Mouse (Mus musculus) heart, embryonic 15.5 days (tissue): ENCODE measurements around the gene Rwdd2a. TPM values are rescaled to one million over a fixed set of nuclear protein-coding genes. Genes with fewer than 3 reads are reported as not detected.
A peak's percentile ranks its signal among the peaks of the same experiment; 100 is the strongest.

Experiments
- ATAC-seq: fragments of 200-750 bp; cut with Nextera tagmentation; replicated peaks from 2 replicates; pipeline ENCODE4 v1.8.0; 2017; ENCODE audit warnings: low read depth, moderate TSS enrichment; ENCODE audit not compliant: insufficient number of reproducible peaks, insufficient read depth, low FRiP score
- H3K27ac ChIP-seq: fragments of 300-500 bp; sonication (generic); 2 replicates; pipeline ENCODE4 v1.5.1; 2015; ENCODE audit warnings: mild to moderate bottlenecking, inconsistent platforms
- H3K27me3 ChIP-seq: fragments of 300-500 bp; sonication (generic); 2 replicates; pipeline ENCODE4 v1.6.1; 2015; ENCODE audit warnings: inconsistent platforms
- H3K36me3 ChIP-seq: fragments of 300-500 bp; sonication (generic); 2 replicates; pipeline ENCODE4 v1.6.1; 2015; ENCODE audit warnings: mild to moderate bottlenecking, inconsistent platforms
- H3K4me1 ChIP-seq: fragments of 300-500 bp; sonication (generic); replicated peaks from 2 replicates; pipeline ENCODE4 v1.6.1; 2015; ENCODE audit warnings: inconsistent platforms
- H3K4me2 ChIP-seq: fragments of 300-500 bp; sonication (generic); 2 replicates; pipeline ENCODE4 v1.6.1; 2015; ENCODE audit warnings: inconsistent platforms, mild to moderate bottlenecking, moderate library complexity
- H3K4me3 ChIP-seq: fragments of 300-500 bp; sonication (generic); 2 replicates; pipeline ENCODE4 v1.5.1; 2015; ENCODE audit warnings: mild to moderate bottlenecking, inconsistent platforms
- H3K9ac ChIP-seq: fragments of 300-500 bp; sonication (generic); 2 replicates; pipeline ENCODE4 v1.6.1; 2015; ENCODE audit warnings: mild to moderate bottlenecking, inconsistent platforms
- H3K9me3 ChIP-seq: fragments of 300-500 bp; sonication (generic); replicated peaks from 2 replicates; pipeline ENCODE4 v1.6.1; 2016; ENCODE audit warnings: inconsistent platforms
- WGBS: fragments of 180-500 bp; shearing (Covaris S2); methylation state at CpG from one replicate; pipeline ENCODE4 v1.1.7; 2015; ENCODE audit warnings: mixed read lengths; 5-methylcytosine and 5-hydroxymethylcytosine counted together
- polyA plus RNA-seq: library from polyadenylated mRNA; unstranded; fragments of >200 nt; fragmentation: Nextera tagmentation; extraction: Ambion mirVana; gene quantifications from 2 replicates; pipeline ENCODE4 v1.2.1, GENCODE M21; 2015

The Rwdd2a gene
- 3.6 and 3.7 TPM in 2 replicates for polyA plus RNA-seq

DNA sequence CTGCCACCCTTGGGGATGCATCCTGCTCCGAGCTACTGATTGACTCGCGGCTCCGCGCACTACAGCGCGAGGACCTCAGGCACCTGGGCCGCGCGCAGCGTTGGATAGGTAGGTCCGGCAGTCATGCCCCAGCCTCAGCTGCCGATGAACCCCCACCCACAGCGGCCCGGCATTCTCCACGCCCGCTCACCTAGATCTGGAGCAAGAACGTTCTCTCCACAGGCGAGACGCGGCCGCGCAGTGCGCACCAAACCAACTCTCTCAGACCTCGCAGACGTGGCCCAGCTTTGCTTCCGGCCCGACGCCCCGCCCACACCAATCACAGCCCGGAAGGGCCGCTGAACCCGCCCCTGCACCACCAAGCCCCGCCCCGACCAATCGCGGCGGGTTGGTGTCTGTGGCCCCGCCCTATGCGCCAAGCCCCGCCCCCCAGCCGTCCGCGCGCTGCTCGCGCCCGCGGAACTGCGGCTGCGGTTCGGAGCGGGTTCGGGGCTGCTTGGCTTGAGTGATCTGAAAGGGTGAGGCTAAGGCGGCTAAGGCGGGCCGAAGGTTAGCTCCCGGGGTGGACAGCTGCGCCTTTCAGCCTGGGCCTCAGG lies at the start of gene Rwdd2a, which contains the start of gene Pgm3:
Gene Rwdd2a (plus strand): TSS at position 452 of the 596 bp plus-strand sequence.
Gene Pgm3 (minus strand): TSS at position 303 of the 596 bp plus-strand sequence.
- no peaks in the 10 kb centered on the region for H3K9me3 ChIP-seq
- H3K9ac ChIP-seq, result peak within 1 kb of the TSS; percentile 84
- H3K27me3 ChIP-seq, result no peaks in the 10 kb centered on the region
- peak within 1 kb of the TSS; percentile 100 for H3K4me2 ChIP-seq
- peaks cover 5% of the 10 kb centered on the region; the same call in 1 of the 2 replicates for H3K36me3 ChIP-seq
- WGBS, result under 1% methylated on average over 59 of the region's 59 CpGs
- peak within 1 kb of the TSS; percentile 89 for H3K4me3 ChIP-seq
- H3K4me1 ChIP-seq, result peaks cover 21% of the 10 kb centered on the region
- ATAC-seq, result peak; percentile 97
- peak within 1 kb of the TSS; percentile 86 for H3K27ac ChIP-seq

DNA sequence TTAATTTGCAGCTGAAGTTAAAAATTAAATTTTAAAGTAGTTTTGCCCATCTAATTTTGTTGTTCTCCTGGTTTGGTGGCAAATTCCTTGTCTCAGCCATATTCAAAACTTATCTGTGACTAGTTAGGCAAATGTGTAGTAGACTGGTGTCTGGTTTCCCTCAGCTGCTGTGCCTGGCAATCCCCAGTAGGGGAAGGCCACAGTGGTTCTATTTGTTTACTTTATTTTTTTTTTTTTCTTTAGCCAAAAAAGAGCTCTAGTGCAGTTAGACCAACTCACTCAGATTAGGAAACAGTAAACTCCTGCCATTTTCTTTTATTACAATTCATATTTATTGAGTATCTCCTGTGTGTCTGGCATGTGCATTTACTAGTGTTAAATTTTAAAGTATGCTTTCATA lies 49.5 kb upstream of the Rwdd2a start:
- no peak overlapping the region for H3K9ac ChIP-seq
- H3K4me1 ChIP-seq, result 0 out of 2 replicates have a peak, but pooled peaks cover 3% of the 10 kb centered on the region
- H3K36me3 ChIP-seq, result peaks cover 20% of the 10 kb centered on the region
- no peaks in the 10 kb centered on the region for H3K9me3 ChIP-seq
- H3K4me3 ChIP-seq, result no peak overlapping the region
- no peaks in the 10 kb centered on the region for H3K27me3 ChIP-seq
- ATAC-seq, result no peak
- H3K27ac ChIP-seq, result no peak overlapping the region
- H3K4me2 ChIP-seq, result no peak overlapping the region

DNA sequence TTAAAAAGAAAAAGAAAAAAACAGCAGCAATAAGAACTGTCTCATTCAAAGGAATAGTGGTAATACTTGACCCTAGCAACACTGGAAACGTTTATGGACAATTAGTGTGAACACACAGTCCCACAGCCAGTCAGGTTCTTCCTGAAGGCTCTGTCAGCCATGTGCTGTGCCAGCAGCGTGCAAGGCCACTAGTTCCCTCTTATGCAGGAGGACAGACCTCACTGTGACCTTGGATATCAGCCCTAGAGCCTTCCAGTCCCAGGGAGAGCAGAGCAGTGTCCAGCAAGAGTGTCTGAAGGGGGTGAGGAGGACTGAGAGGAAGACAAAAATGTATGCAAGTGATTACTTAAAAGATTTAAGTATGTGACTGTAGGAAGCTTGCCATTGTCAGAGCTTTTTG lies 46.2 kb upstream of the Rwdd2a start:
- Histone ChIP-seq H3K9me3 (no peaks in the 10 kb centered on the region), H3K4me1 (0 out of 2 replicates have a peak, but pooled peaks cover 3% of the 10 kb centered on the region), H3K36me3 (peaks cover 9% of the 10 kb centered on the region), H3K4me2 (no peak overlapping the region), H3K27me3 (no peaks in the 10 kb centered on the region), H3K4me3 (no peak overlapping the region), H3K27ac (no peak overlapping the region), H3K9ac (no peak overlapping the region)
- no peak for ATAC-seq
- 34% methylated on average over 2 of the region's 2 CpGs for WGBS

DNA sequence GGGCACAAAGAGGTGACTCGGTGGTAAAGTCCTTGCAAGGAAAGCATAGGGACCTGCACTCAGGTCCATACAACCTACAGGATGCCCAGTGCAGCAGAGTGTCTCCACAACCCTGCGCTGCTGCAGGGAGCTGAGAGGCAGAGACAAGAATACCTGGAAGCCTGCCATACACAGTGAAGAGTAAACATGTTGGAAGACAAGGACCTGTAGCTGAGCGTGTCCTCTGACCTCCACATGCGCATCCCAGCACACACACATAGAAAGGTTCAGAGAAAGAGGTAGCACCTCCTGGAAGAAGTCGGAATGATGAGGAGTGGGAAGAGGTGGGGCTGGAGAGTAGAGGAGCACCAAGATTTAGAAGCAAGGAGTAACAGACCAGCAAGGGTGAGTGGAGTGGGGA lies 37.7 kb upstream of the Rwdd2a start:
- Histone ChIP-seq H3K9ac (no peak overlapping the region), H3K27ac (no peak overlapping the region), H3K4me1 (no peaks in the 10 kb centered on the region), H3K36me3 (peaks cover 16% of the 10 kb centered on the region; the same call in 1 of the 2 replicates), H3K27me3 (no peaks in the 10 kb centered on the region), H3K4me3 (no peak overlapping the region), H3K4me2 (no peak overlapping the region), H3K9me3 (no peaks in the 10 kb centered on the region)
- WGBS, result 79% methylated on average over 5 of the region's 5 CpGs
- no peak for ATAC-seq

DNA sequence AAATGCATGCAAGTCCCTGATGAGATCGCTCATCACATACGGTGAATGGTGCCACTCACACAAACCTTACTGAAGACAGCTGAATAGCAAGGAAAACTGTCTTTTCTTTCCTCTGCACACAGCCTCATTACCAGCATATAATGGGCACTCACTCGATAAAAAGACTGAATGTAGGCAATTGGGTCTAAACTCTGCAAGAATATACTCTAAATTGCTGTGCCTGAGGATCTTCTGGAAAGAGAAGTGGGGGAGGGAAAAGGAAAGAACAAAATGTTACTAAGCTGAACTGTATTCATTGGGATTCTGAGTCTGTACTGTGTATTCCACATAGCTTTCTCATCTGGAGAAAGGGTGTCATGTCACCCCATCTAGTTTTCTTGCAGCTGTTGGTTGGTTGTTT lies 28.3 kb upstream of the Rwdd2a start:
- Histone ChIP-seq H3K9ac (no peak overlapping the region), H3K4me2 (no peak overlapping the region), H3K27ac (no peak overlapping the region), H3K4me1 (no peaks in the 10 kb centered on the region), H3K9me3 (no peaks in the 10 kb centered on the region), H3K36me3 (peaks cover 32% of the 10 kb centered on the region), H3K4me3 (no peak overlapping the region), H3K27me3 (no peaks in the 10 kb centered on the region)
- WGBS, result 95% methylated on average over 3 of the region's 3 CpGs
- no peak for ATAC-seq

DNA sequence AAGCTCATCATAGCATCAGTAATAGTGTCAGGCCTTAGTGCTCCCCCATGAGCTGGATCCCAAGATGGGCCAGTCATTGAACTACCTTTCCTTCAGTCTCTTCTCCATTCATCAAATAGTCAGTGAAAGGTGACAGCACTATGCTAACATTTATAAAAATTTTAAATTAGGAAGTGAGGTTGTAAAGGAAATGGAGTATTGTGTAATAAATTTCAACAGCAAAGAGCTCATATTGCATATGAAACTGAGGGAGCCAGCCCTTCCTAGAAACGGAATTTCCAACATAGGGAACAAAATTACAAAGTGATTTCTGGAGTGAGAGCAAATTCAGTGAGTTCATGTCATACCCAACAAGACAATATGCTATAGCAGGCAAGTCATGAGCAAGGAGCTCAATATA lies 27.2 kb upstream of the Rwdd2a start:
- Histone ChIP-seq H3K4me2 (no peak overlapping the region), H3K27ac (no peak overlapping the region), H3K27me3 (no peaks in the 10 kb centered on the region), H3K9me3 (no peaks in the 10 kb centered on the region), H3K4me1 (no peaks in the 10 kb centered on the region), H3K36me3 (peaks cover 39% of the 10 kb centered on the region), H3K9ac (no peak overlapping the region), H3K4me3 (no peak overlapping the region)
- WGBS, result 50% methylated on average over 1 of the region's 1 CpGs
- no peak for ATAC-seq

DNA sequence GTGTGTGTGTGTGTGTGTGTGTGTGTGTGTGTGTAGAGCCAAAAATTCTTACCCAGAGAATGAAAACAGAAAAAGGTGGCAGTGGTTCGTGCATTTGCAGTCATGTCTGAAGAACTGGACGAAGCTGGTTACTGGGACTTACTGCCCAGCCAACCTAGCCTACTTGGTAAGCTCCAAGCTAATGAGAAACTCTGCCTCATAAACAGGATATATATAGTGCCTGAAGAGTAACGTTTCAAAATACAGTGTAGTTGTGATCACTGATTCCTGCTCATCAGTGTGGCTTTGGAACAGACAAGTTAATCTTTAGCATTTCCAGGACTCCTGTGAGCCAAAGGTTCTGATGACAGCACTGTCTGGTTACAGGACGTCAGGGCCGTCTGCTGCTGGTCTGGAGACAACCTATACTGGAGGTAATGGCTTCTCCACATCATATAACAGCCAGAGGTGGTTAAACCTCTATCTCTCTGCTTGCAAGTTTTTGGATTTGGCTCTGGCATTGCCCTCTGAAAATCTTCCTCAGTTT lies 22.1 kb upstream of the Rwdd2a start:
- no peak overlapping the region for H3K27ac ChIP-seq
- no peaks in the 10 kb centered on the region for H3K9me3 ChIP-seq
- 82% methylated on average over 5 of the region's 5 CpGs for WGBS
- no peak for ATAC-seq
- no peak overlapping the region for H3K4me2 ChIP-seq
- H3K36me3 ChIP-seq, result peaks cover 53% of the 10 kb centered on the region
- no peaks in the 10 kb centered on the region for H3K4me1 ChIP-seq
- H3K4me3 ChIP-seq, result no peak overlapping the region
- no peak overlapping the region for H3K9ac ChIP-seq
- H3K27me3 ChIP-seq, result no peaks in the 10 kb centered on the region

DNA sequence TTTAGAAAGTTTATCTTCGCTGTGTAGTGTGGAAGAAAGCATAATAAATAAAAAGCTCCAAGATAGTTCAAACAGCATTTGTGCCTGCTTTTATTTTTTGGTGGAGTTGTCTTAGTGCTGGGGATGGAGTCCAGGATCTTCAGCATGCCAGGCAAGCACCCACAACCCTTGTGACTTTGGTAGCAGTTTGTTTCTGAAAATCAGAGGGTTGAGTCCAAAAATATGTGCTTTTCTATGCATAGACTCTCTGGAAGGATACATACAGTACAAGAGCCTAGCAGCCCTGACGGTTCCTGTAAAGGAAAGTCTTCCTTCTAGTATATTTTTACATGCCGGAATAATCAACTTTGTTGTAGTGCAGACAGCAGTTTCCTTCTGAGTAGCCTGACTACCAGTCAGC lies 21.1 kb upstream of the Rwdd2a start:
- Histone ChIP-seq H3K4me3 (no peak overlapping the region), H3K9me3 (no peaks in the 10 kb centered on the region), H3K4me1 (no peaks in the 10 kb centered on the region), H3K4me2 (no peak overlapping the region), H3K27me3 (no peaks in the 10 kb centered on the region), H3K27ac (no peak overlapping the region), H3K36me3 (peaks cover 56% of the 10 kb centered on the region), H3K9ac (no peak overlapping the region)
- ATAC-seq, result no peak
- WGBS, result 85% methylated on average over 3 of the region's 3 CpGs

DNA sequence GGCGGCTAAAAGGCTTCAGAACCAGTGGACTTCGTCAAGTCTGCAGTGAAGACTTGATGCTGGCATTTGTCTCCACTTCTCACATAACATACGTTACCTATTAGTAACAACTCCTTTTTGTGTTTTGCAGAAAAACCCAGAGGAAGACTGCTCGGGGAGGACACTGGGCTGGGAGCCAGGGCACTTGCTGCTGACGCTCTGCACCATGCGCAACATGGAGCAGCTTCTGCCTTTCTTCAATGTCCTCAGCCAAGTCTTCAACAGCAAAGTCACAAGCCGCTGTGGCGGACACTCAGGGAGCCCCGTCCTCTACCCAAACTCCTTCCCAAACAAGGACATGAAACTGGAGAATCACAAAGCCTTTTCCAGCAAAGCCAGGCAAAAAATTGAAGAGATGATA lies 17.9 kb upstream of the Rwdd2a start:
- no peak overlapping the region for H3K4me3 ChIP-seq
- no peaks in the 10 kb centered on the region for H3K9me3 ChIP-seq
- no peak for ATAC-seq
- H3K36me3 ChIP-seq, result peaks cover 69% of the 10 kb centered on the region
- H3K9ac ChIP-seq, result no peak overlapping the region
- no peak overlapping the region for H3K27ac ChIP-seq
- WGBS, result 80% methylated on average over 9 of the region's 9 CpGs
- H3K4me1 ChIP-seq, result no peaks in the 10 kb centered on the region
- no peak overlapping the region for H3K4me2 ChIP-seq
- H3K27me3 ChIP-seq, result no peaks in the 10 kb centered on the region

DNA sequence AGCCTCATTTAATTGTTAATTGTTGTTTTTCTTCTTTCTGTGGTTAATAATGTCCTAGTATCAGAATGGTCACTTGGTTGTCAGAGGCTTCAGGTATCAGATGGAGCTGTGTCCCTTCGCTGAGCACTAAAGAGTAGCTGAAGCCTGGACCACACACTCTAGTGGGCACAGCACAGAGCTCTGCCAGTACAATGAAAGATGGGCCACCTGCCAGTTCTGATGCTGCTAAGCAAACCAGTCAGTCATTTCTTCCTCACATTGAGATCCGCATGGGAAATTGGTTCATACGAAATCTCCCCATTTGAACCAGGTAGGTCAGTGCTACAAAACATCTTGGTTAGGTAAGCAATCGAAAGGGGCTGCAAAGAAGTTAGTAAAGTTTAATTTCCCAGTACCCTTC lies 17.1 kb upstream of the Rwdd2a start:
- 84% methylated on average over 4 of the region's 4 CpGs for WGBS
- peaks cover 73% of the 10 kb centered on the region for H3K36me3 ChIP-seq
- no peaks in the 10 kb centered on the region for H3K27me3 ChIP-seq
- no peak for ATAC-seq
- H3K4me1 ChIP-seq, result no peaks in the 10 kb centered on the region
- no peak overlapping the region for H3K27ac ChIP-seq
- H3K9me3 ChIP-seq, result no peaks in the 10 kb centered on the region
- H3K4me3 ChIP-seq, result no peak overlapping the region
- H3K4me2 ChIP-seq, result no peak overlapping the region
- no peak overlapping the region for H3K9ac ChIP-seq

DNA sequence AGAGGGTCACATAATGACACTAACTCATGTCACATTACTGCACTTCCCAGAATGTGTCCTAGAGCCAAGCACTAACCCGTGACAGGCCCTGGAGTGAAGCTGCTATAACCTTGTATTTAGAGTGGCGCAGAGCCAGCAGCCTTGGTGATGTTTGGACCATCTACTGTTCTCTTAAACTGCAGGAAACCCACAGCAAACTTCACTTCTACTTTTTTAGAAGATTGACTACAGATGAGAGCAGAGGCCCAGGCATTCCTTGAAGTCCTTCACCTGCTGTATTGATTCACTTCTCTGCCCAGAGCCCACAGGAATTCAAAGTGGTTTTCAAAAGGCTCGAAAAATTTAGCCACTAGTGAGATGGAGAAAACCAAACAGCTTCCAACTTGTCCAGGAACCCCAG lies 11.2 kb upstream of the Rwdd2a start:
- H3K4me2 ChIP-seq, result no peak overlapping the region
- H3K9me3 ChIP-seq, result no peaks in the 10 kb centered on the region
- ATAC-seq, result no peak
- H3K27ac ChIP-seq, result no peak overlapping the region
- H3K27me3 ChIP-seq, result no peaks in the 10 kb centered on the region
- WGBS, result 69% methylated on average over 3 of the region's 3 CpGs
- no peak overlapping the region for H3K4me3 ChIP-seq
- H3K36me3 ChIP-seq, result peaks cover 73% of the 10 kb centered on the region
- H3K4me1 ChIP-seq, result no peaks in the 10 kb centered on the region
- H3K9ac ChIP-seq, result no peak overlapping the region

DNA sequence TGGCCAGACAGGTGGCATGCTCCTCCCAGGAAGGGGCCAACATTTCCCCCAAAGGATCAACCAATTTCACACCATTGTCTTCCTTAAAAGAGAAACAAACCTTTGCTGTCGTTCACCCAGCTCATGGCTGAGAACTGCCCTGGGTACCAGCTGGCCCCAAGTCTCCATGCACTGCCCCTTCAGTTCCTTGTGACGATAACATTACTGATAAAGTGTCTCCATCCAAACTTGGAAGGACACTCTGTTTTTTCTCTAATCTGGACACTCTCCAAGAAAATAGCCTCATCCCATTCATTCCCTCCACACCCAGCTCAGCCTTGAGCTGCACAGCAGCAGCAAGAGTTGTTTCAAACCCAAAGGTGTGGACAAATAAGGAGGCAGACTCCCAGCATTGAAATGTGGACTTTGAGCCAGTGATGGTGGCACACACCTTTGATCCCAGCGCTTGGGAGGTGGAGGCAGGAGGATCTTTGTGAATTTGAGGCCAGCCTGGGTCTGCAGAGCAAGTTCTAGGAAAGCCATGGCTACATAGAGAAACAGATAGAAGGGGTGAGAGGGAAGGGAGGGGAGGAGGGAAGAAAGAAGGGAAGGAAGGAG lies 2.4 kb upstream of the Rwdd2a start:
- Histone ChIP-seq H3K4me2 (no peak overlapping the region), H3K4me1 (peaks cover 21% of the 10 kb centered on the region), H3K9ac (no peak overlapping the region), H3K36me3 (peaks cover 24% of the 10 kb centered on the region), H3K27me3 (no peaks in the 10 kb centered on the region), H3K27ac (no peak overlapping the region), H3K9me3 (no peaks in the 10 kb centered on the region), H3K4me3 (no peak overlapping the region)
- ATAC-seq, result no peak
- 69% methylated on average over 3 of the region's 3 CpGs for WGBS
